Mouse (Mus musculus): Measurements from ENCODE around the gene Mroh2a. TPM values are rescaled to one million over a fixed set of nuclear protein-coding genes. Genes with fewer than 3 reads are reported as not detected.

Gene Mroh2a
- polyA plus RNA-seq, 1 experiment from 2014 or later: 0.61 TPM

GRCm38 (mm10) chr1:88253106-88253505 lies 26.3 kb downstream of the Mroh2a start:
- H3K27ac ChIP-seq (ENCODE audit: low read length): no peak overlapping the region
- WGBS (ENCODE audit: insufficient replicate concordance): 54% methylated on average over 8 of the region's 8 CpGs
- H3K27me3 ChIP-seq (ENCODE audit: control insufficient read depth, insufficient read depth, low read depth, low read length): no peaks in the 10 kb centered on the region
- peaks cover 7% of the 10 kb centered on the region; the same call in 1 of the 2 replicates for H3K9me3 ChIP-seq (replicated peaks; ENCODE audit: control insufficient read depth, low read length)
- H3K9ac ChIP-seq (ENCODE audit: low read depth, low read length): no peak overlapping the region
- no peak overlapping the region for H3K4me2 ChIP-seq (ENCODE audit: low read depth, low read length)
- no peaks in the 10 kb centered on the region for H3K36me3 ChIP-seq (ENCODE audit: control insufficient read depth, insufficient read depth)
- ATAC-seq (ENCODE audit: low read depth): peak; percentile 5; the same call in 1 of the 2 replicates
- H3K4me3 ChIP-seq (ENCODE audit: low read depth, low read length): no peak overlapping the region
- no peaks in the 10 kb centered on the region for H3K4me1 ChIP-seq (ENCODE audit: control insufficient read depth, low read depth, low read length)

DNA sequence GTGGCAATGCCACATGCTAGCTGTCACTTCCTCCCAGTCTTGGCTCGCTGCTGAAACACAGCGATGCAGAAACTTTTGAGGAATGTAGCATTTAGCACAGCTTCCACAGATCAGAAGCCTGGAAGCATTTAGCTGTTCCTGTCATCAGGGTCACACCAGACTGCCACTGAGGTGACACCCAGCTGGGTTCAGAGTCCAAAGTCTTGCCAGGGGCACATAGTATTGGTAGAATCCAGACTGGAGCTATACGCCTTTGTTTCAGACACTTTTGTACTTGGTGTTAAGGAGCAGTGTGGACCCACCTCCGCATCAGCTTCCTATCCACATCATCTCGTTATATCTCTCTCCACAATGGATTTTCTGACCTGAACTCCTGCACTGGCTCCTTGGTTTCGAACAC lies 26.8 kb downstream of the Mroh2a start:
- H3K4me3 ChIP-seq (ENCODE audit: low read depth, low read length): no peak overlapping the region
- H3K27ac ChIP-seq (ENCODE audit: low read length): no peak overlapping the region
- no peaks in the 10 kb centered on the region for H3K36me3 ChIP-seq (ENCODE audit: control insufficient read depth, insufficient read depth)
- no peaks in the 10 kb centered on the region for H3K27me3 ChIP-seq (ENCODE audit: control insufficient read depth, insufficient read depth, low read depth, low read length)
- ATAC-seq (ENCODE audit: low read depth): peak; percentile 46
- peaks cover 7% of the 10 kb centered on the region; the same call in 1 of the 2 replicates for H3K9me3 ChIP-seq (replicated peaks; ENCODE audit: control insufficient read depth, low read length)
- WGBS (ENCODE audit: insufficient replicate concordance): 54% methylated on average over 6 of the region's 6 CpGs
- no peak overlapping the region for H3K4me2 ChIP-seq (ENCODE audit: low read depth, low read length)
- no peaks in the 10 kb centered on the region for H3K4me1 ChIP-seq (ENCODE audit: control insufficient read depth, low read depth, low read length)
- H3K9ac ChIP-seq (ENCODE audit: low read depth, low read length): no peak overlapping the region

DNA sequence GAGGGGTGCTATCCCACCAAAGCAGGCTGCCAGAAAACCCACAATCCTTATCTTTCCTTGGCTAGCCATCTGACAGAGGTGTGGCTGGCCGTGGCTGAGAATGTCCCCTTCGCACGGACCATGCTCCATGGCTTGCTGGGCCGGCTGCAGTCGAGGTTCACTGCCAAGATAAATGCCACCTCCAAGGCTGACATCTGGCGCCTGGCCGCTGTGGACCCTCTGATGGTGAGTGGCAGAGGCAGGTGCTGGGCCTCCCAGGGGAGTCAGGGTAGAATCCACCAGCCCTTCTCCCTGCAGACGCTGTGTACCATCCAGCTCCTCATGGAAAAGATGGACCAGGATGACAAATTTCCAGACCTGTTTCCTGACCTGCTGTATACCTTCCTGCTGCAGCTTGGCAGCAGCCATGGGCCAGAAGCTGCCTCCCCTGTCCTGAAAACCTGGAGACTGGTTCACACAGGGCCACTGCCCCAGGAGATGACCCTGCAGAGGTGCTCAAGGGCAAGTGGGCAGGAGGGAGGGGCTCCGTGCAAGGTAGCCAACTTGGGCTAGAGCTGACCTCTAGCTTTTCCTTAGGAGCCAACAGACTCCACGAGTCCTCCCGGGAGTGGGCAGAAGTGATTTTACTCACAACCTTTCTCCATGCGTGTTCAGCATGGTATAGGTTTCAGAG lies 28.1 kb downstream of the Mroh2a start:
- Histone ChIP-seq H3K27me3 (ENCODE audit: control insufficient read depth, insufficient read depth, low read depth, low read length) (no peaks in the 10 kb centered on the region), H3K9ac (ENCODE audit: low read depth, low read length) (no peak overlapping the region), H3K9me3 (replicated peaks; ENCODE audit: control insufficient read depth, low read length) (no peaks in the 10 kb centered on the region; the same call in 1 of the 2 replicates), H3K4me2 (ENCODE audit: low read depth, low read length) (no peak overlapping the region), H3K27ac (ENCODE audit: low read length) (no peak overlapping the region), H3K4me1 (ENCODE audit: control insufficient read depth, low read depth, low read length) (peaks cover 9% of the 10 kb centered on the region), H3K4me3 (ENCODE audit: low read depth, low read length) (no peak overlapping the region), H3K36me3 (ENCODE audit: control insufficient read depth, insufficient read depth) (no peaks in the 10 kb centered on the region)
- WGBS (ENCODE audit: insufficient replicate concordance): 60% methylated on average over 12 of the region's 12 CpGs
- no peak for ATAC-seq (ENCODE audit: low read depth)

- no peaks in the 10 kb centered on the region for H3K36me3 ChIP-seq (ENCODE audit: control insufficient read depth, insufficient read depth)
- no peak for ATAC-seq (ENCODE audit: low read depth)
- H3K27ac ChIP-seq (ENCODE audit: low read length): no peak overlapping the region
- H3K27me3 ChIP-seq (ENCODE audit: control insufficient read depth, insufficient read depth, low read depth, low read length): no peaks in the 10 kb centered on the region
- peaks cover 15% of the 10 kb centered on the region for H3K4me1 ChIP-seq (ENCODE audit: control insufficient read depth, low read depth, low read length)
- H3K9ac ChIP-seq (ENCODE audit: low read depth, low read length): no peak overlapping the region
- H3K4me3 ChIP-seq (ENCODE audit: low read depth, low read length): no peak overlapping the region
- WGBS (ENCODE audit: insufficient replicate concordance): 47% methylated on average over 2 of the region's 2 CpGs
- H3K9me3 ChIP-seq (replicated peaks; ENCODE audit: control insufficient read depth, low read length): no peaks in the 10 kb centered on the region; the same call in 1 of the 2 replicates
- H3K4me2 ChIP-seq (ENCODE audit: low read depth, low read length): no peak overlapping the region
These were observed 28.7 kb downstream of the Mroh2a start for GRCm38 (mm10) chr1:88255466-88255857.

GRCm38 (mm10) chr1:88255989-88256754 lies 29.4 kb downstream of the Mroh2a start:
- no peaks in the 10 kb centered on the region for H3K27me3 ChIP-seq (ENCODE audit: control insufficient read depth, insufficient read depth, low read depth, low read length)
- 62% methylated on average over 13 of the region's 13 CpGs for WGBS (ENCODE audit: insufficient replicate concordance)
- no peak for ATAC-seq (ENCODE audit: low read depth)
- H3K4me1 ChIP-seq (ENCODE audit: control insufficient read depth, low read depth, low read length): peaks cover 18% of the 10 kb centered on the region
- H3K36me3 ChIP-seq (ENCODE audit: control insufficient read depth, insufficient read depth): no peaks in the 10 kb centered on the region; the same call in 1 of the 2 replicates
- no peak overlapping the region for H3K4me3 ChIP-seq (ENCODE audit: low read depth, low read length)
- no peak overlapping the region for H3K27ac ChIP-seq (ENCODE audit: low read length)
- H3K9ac ChIP-seq (ENCODE audit: low read depth, low read length): no peak overlapping the region
- H3K4me2 ChIP-seq (ENCODE audit: low read depth, low read length): no peak overlapping the region
- H3K9me3 ChIP-seq (replicated peaks; ENCODE audit: control insufficient read depth, low read length): no peaks in the 10 kb centered on the region

GRCm38 (mm10) chr1:88256886-88257663 lies 30.3 kb downstream of the Mroh2a start:
- WGBS (ENCODE audit: insufficient replicate concordance): 56% methylated on average over 10 of the region's 10 CpGs
- Histone ChIP-seq H3K9ac (ENCODE audit: low read depth, low read length) (no peak overlapping the region), H3K27ac (ENCODE audit: low read length) (no peak overlapping the region), H3K4me1 (ENCODE audit: control insufficient read depth, low read depth, low read length) (peaks cover 23% of the 10 kb centered on the region), H3K9me3 (replicated peaks; ENCODE audit: control insufficient read depth, low read length) (no peaks in the 10 kb centered on the region), H3K27me3 (ENCODE audit: control insufficient read depth, insufficient read depth, low read depth, low read length) (no peaks in the 10 kb centered on the region), H3K4me2 (ENCODE audit: low read depth, low read length) (no peak overlapping the region), H3K4me3 (ENCODE audit: low read depth, low read length) (no peak overlapping the region), H3K36me3 (ENCODE audit: control insufficient read depth, insufficient read depth) (peaks cover 5% of the 10 kb centered on the region)
- no peak for ATAC-seq (ENCODE audit: low read depth)

DNA sequence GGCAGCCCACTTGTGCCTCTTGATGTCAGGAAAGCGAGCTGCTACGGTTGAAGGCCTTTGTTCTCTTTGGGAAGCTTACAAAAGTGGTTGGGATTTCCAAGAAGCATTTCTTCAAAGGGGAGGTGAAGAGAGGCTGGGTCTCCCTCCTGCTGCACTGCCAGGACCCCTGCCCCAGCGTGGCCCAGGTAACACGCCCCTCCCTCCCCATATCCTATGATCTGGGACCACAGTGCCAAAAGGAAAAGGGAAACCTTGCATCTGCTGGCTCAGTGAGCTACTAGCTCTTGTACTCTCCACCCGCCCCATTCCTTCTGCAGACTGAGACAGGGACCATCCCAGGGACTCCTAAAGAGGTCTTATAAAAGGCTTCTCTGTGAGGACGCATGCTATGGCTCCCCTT lies 30.9 kb downstream of the Mroh2a start:
- Histone ChIP-seq H3K9ac (ENCODE audit: low read depth, low read length) (no peak overlapping the region), H3K9me3 (replicated peaks; ENCODE audit: control insufficient read depth, low read length) (no peaks in the 10 kb centered on the region), H3K27ac (ENCODE audit: low read length) (no peak overlapping the region), H3K4me2 (ENCODE audit: low read depth, low read length) (no peak overlapping the region), H3K27me3 (ENCODE audit: control insufficient read depth, insufficient read depth, low read depth, low read length) (no peaks in the 10 kb centered on the region), H3K4me1 (ENCODE audit: control insufficient read depth, low read depth, low read length) (peaks cover 28% of the 10 kb centered on the region), H3K36me3 (ENCODE audit: control insufficient read depth, insufficient read depth) (peaks cover 11% of the 10 kb centered on the region), H3K4me3 (ENCODE audit: low read depth, low read length) (no peak overlapping the region)
- ATAC-seq (ENCODE audit: low read depth): no peak
- 62% methylated on average over 6 of the region's 6 CpGs for WGBS (ENCODE audit: insufficient replicate concordance)

DNA sequence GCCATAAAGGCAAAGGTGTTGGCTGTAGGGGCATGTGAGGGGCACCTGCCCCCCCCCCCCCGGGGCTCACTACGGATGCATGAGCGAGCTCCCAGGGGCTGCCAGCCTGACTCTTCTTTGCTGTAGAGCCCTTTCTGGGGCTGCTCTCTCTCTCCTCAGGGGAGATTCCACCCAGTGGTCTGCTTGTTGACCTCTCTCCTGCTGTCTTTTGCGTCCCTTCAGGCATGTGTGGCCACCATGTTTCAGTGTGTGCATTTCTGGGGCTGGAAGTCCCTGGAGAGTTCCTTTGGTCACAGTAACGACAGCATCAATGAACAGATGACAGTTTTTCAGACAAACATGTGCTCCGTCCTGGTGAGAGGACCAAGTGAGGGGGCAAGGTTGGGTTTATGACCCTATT lies 31.6 kb downstream of the Mroh2a start:
- no peak for ATAC-seq (ENCODE audit: low read depth)
- 57% methylated on average over 6 of the region's 6 CpGs for WGBS (ENCODE audit: insufficient replicate concordance)
- no peaks in the 10 kb centered on the region for H3K9me3 ChIP-seq (replicated peaks; ENCODE audit: control insufficient read depth, low read length)
- H3K4me3 ChIP-seq (ENCODE audit: low read depth, low read length): no peak overlapping the region
- H3K9ac ChIP-seq (ENCODE audit: low read depth, low read length): no peak overlapping the region
- H3K4me1 ChIP-seq (ENCODE audit: control insufficient read depth, low read depth, low read length): peaks cover 31% of the 10 kb centered on the region
- no peak overlapping the region for H3K27ac ChIP-seq (ENCODE audit: low read length)
- no peak overlapping the region for H3K4me2 ChIP-seq (ENCODE audit: low read depth, low read length)
- no peaks in the 10 kb centered on the region for H3K27me3 ChIP-seq (ENCODE audit: control insufficient read depth, insufficient read depth, low read depth, low read length)
- H3K36me3 ChIP-seq (ENCODE audit: control insufficient read depth, insufficient read depth): peaks cover 18% of the 10 kb centered on the region

Measured in liver, embryonic 16.5 days (tissue).